Mouse (Mus musculus): ENCODE measurements around the gene Phc2.

Phc2 gene

GRCm38 (mm10) chr4:128787023-128787939, 132.8 kb downstream of the Phc2 start:
- no peak for DNase-seq

- no peak for DNase-seq
Observed at GRCm38 (mm10) chr4:128788108-128788507, 133.6 kb downstream of the Phc2 start.

GRCm38 (mm10) chr4:128789646-128790045, 135.1 kb downstream of the Phc2 start:
- peak; percentile 74 for DNase-seq

- no peak for DNase-seq
Observed at GRCm38 (mm10) chr4:128793710-128794109, 139.2 kb downstream of the Phc2 start.

GRCm38 (mm10) chr4:128794198-128794597, 139.7 kb downstream of the Phc2 start:
- peak; percentile 90 for DNase-seq

- DNase-seq = peak; percentile 57
Observed at GRCm38 (mm10) chr4:128795596-128795995, 141.1 kb downstream of the Phc2 start.

- no peak for DNase-seq
Observed at GRCm38 (mm10) chr4:128796788-128797187, 142.3 kb downstream of the Phc2 start.

GRCm38 (mm10) chr4:128801675-128802465, 147.4 kb downstream of the Phc2 start:
- no peak for DNase-seq
